Mouse (Mus musculus): ENCODE results near the gene Ascl3.

Ascl3 gene

GRCm38 (mm10) chr7:109708961-109709382, 22.6 kb downstream of the Ascl3 start:
- DNase-seq, result no peak

GRCm38 (mm10) chr7:109707023-109707785, 24.3 kb downstream of the Ascl3 start:
- DNase-seq, result no peak

DNA sequence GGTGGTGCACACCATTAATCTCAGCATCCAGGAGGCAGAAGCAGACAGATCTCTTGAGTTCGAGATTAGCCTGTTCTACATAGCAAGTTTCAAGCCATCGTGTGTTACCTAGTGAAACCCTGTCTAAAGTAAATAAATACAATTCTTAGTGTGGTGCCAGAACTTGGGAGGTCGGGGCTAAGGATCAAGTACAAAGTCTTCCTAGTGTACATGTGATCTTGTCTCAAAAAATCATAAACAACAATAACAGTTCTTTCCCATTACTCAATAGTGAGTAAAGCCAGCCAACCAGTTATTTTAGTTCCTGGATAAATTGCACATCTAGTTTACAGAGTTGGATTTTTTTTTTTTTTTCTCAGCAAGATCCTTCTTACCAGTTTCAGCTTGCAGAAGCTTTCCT, 27.1 kb downstream of the Ascl3 start:
- DNase-seq, result no peak

DNA sequence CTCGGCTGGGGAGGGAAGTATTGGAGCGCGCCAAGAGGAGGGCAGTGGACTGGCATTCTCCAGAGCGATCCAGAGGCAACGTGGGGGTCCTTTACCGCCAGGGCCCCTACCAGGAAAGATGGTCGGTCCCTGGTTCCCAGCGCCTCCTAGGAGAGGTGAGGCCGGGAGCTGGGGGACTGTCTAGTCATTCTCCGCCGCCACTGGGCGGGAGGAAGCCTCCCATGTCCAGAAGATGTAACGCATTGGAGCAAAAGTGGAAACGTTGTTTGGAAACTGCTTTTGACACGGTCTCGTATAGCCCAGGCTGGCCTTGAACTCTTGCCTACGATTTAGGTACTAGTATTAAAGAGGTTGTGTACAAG, 27.5 kb downstream of the Ascl3 start:
- DNase-seq, result no peak

GRCm38 (mm10) chr7:109703190-109704015, 28.1 kb downstream of the Ascl3 start, which contains the start of the genes St5 and Akip1:
Gene St5, minus strand, starts transcription at chr7:109703605.
Gene Akip1, plus strand, starts transcription at chr7:109703690.
- peak; percentile 93 for DNase-seq

- no peak for DNase-seq
These were observed 28.8 kb downstream of the Ascl3 start for GRCm38 (mm10) chr7:109702721-109703120.

DNA sequence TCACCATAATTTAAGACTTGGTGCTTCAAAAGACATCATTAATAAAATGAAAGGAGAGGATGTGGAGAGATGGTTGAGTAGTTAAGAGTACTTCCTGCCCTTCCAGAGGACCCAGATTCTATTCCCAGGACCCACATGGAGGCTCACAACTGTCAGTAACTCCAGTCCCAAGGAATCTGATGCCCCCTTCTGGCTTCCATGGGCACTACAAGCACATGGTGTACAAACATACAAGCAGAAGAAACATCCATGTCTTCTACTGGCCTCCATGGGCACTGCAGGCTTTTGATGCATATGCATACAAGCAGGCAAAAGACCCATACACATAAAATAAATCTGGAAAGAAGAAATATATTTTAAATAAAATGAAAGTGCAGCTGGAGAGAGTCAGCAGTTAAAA, 31.3 kb downstream of the Ascl3 start:
- DNase-seq, result no peak

- DNase-seq, result no peak
These were observed 36.2 kb downstream of the Ascl3 start for GRCm38 (mm10) chr7:109695339-109695726.

- DNase-seq, result no peak
These were observed 36.8 kb downstream of the Ascl3 start for GRCm38 (mm10) chr7:109694576-109695338.

- DNase-seq, result no peak
These were observed 40.6 kb downstream of the Ascl3 start for GRCm38 (mm10) chr7:109690961-109691360.

GRCm38 (mm10) chr7:109690101-109690500, 41.4 kb downstream of the Ascl3 start:
- DNase-seq, result no peak

GRCm38 (mm10) chr7:109686585-109687128, 44.9 kb downstream of the Ascl3 start:
- DNase-seq, result no peak

DNA sequence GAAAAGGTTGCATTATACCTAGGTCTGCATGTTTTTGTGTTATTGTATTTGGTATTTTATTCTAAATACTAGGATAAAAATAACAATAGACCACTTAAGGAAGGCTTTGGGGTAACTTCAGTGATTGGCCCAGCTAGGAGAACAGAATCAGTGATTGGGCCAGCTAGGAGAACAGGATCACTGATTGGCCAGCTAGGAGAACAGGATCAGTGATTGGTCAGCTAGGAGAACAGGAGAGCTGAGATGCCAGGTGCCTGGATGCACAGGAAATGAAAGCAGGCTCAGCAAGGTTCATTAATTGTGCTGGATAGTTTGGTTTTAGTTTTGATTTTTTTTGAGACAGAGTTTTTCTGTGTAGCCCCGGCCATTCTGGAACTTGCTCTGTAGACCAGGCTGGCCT, 50.6 kb downstream of the Ascl3 start:
- DNase-seq, result no peak

DNA sequence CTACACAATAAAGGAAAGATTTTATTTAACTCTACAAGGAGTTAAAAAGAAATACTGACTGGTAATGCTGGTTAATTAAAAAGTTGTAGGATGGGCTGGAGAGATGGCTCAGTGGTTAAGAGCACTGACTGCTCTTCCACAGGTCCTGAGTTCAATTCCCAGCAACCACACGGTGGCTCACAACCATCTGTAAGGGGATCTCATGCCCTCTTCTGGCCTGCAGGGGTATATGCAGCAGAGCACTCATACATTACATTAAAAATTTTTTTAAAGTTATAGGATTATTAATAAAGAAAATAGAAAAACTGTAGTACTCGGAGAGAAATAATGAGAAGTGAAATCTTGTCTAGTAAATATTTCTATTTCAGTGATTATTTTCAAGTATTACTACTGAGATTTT, 51.2 kb downstream of the Ascl3 start:
- DNase-seq, result no peak
